Mouse (Mus musculus) heart, postnatal 0 days (tissue): ENCODE measurements around the gene Fbxo10.

ENCODE experiments used
- CTCF ChIP-seq: IDR thresholded peaks from 2 replicates; pipeline ENCODE4 v1.5.1; 2016; ENCODE audit warnings: antibody characterized with exemption, control low read depth, low read depth
- EP300 ChIP-seq: IDR thresholded peaks from 2 replicates; pipeline ENCODE4 v1.6.1; 2016; ENCODE audit warnings: antibody characterized with exemption, low read depth

DNA sequence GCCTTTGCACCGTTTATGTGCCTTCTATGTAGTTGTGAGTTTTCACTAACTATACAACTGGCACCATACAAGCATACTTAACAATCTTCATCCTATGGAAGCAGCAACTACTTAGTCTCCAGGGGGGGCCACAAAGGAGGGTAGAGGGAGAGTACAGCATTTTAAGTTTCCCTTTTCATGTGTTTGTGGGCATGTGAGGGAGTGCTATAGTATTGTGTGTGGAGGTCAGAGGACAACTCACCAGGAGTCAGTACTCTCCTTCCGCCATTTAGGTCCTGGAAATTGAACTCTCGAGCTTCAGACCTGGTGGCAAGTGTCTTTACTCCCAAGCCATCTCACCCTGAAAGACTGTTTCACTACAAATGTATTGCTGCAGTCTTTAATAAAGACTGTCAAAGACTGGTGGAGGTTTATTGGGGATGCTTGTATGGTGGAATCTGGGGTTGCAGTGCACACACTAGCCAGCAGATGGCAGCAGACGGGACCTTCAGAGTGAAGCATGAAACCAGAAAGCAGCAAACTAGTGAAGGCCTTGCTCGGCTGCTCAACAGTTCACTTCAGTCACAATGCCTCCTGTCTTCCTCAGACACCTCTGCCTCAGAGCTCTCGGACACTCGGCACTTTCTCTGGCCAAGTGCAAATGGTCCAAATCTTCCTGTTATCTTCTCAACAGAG, 12.9 kb upstream of the Fbxo10 start:
- TF ChIP-seq CTCF (peak; percentile 94), EP300 (no peak)
